Mouse (Mus musculus) ES-E14 (cell line): ENCODE data around the gene Mios.

Source experiments
- CHD2 ChIP-seq: IDR thresholded peaks from 2 replicates; pipeline ENCODE4 v1.6.1; 2014; ENCODE audit warnings: mild to moderate bottlenecking, low read depth, low read length, inconsistent platforms
- HCFC1 ChIP-seq: IDR thresholded peaks from 2 replicates; pipeline ENCODE4 v1.6.1; 2012; ENCODE audit warnings: low read length, inconsistent platforms, borderline replicate concordance; ENCODE audit not compliant: insufficient read depth
- MAFK ChIP-seq: IDR thresholded peaks from 2 replicates; pipeline ENCODE4 v1.6.1; 2014; ENCODE audit warnings: mild to moderate bottlenecking, low read depth, low read length, inconsistent platforms; ENCODE audit not compliant: insufficient read depth
- ZC3H11A ChIP-seq: IDR thresholded peaks from 2 replicates; pipeline ENCODE4 v1.6.1; 2012; ENCODE audit warnings: low read depth, mild to moderate bottlenecking, inconsistent platforms, low read length, borderline replicate concordance
- ZNF384 ChIP-seq: IDR thresholded peaks from 2 replicates; pipeline ENCODE4 v1.6.1; 2012; ENCODE audit warnings: low read depth, low read length, inconsistent platforms

GRCm38 (mm10) chr6:8258316-8258715 is 49.3 kb downstream of the Mios start:
- TF ChIP-seq ZNF384 (no peak), CHD2 (no peak), MAFK (no peak), HCFC1 (no peak), ZC3H11A (no peak)
